Mouse (Mus musculus) embryonic fibroblast, embryonic 13.5 days (primary cell): ENCODE results near the gene A430005L14Rik.

Source experiments
- CTCF ChIP-seq: IDR thresholded peaks from 2 replicates; pipeline ENCODE4 v1.5.1; 2011; ENCODE audit warnings: mild to moderate bottlenecking, control low read depth, low read length, moderate library complexity, borderline replicate concordance; ENCODE audit not compliant: insufficient read depth
- POLR2A ChIP-seq: IDR thresholded peaks from 2 replicates; pipeline ENCODE4 v1.6.1; 2011; ENCODE audit warnings: low read depth, mild to moderate bottlenecking, control low read depth, low read length, moderate library complexity

- TF ChIP-seq CTCF (no peak), POLR2A (no peak)
Measured at GRCm38 (mm10) chr4:153962631-153963030, 5.6 kb downstream of the A430005L14Rik start.
